Mouse (Mus musculus) liver, postnatal 0 days (tissue): ENCODE data around the gene Spock1.

Source experiments
- CTCF ChIP-seq: sonication (generic); IDR thresholded peaks from 2 replicates; pipeline ENCODE4 v1.5.1; 2016; ENCODE audit warnings: antibody characterized with exemption, low read depth
- EP300 ChIP-seq: IDR thresholded peaks from 2 replicates; pipeline ENCODE4 v1.6.1; 2016; ENCODE audit warnings: antibody characterized with exemption, low read depth, mild to moderate bottlenecking

DNA sequence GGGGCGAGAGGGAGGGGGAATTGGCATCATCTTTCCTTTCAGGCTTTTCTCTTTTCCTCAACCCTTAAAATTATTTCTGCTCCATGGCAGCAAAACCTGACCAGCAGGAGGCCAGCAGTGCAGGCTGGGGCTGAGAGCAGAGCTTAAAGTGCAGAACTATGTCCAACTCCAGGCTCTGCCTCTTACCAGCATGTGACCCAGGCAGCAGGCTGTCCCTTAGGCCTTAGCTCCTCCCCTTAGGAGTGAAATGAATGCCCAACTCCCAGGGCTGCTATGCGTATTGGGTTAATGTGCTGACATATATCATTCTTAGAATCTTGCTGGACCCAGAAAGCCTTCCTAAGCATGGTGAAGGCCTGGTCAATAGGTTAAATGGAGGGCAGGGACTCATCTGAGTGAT lies 434.1 kb downstream of the Spock1 start:
- TF ChIP-seq EP300 = no peak
- TF ChIP-seq CTCF = no peak
